Mouse (Mus musculus) G1E (cell line): ENCODE measurements around the gene Pipox. TPM values are rescaled to one million over a fixed set of nuclear protein-coding genes. Genes with fewer than 3 reads are reported as not detected.

ENCODE experiments used
- ATAC-seq: 2 replicates; pipeline ENCODE4 v1.8.0; 2016; ENCODE audit warnings: mild to moderate bottlenecking; ENCODE audit not compliant: insufficient number of reproducible peaks, poor library complexity, low FRiP score, severe bottlenecking; ENCODE audit errors: extremely low read depth
- DNase-seq: peaks from one replicate; pipeline ENCODE4 v3.0.0; 2012; ENCODE audit warnings: low spot score
- H3K27me3 ChIP-seq: 2 replicates; pipeline ENCODE4 v1.6.1; 2012; ENCODE audit warnings: mild to moderate bottlenecking, low read length, inconsistent platforms; ENCODE audit not compliant: insufficient read depth
- H3K36me3 ChIP-seq: replicated peaks from 2 replicates; pipeline ENCODE3; 2012; ENCODE audit warnings: mild to moderate bottlenecking, inconsistent platforms
- H3K4me1 ChIP-seq: 2 replicates; pipeline ENCODE4 v1.6.1; 2012; ENCODE audit warnings: low read depth, low read length, inconsistent platforms, mixed read lengths; ENCODE audit not compliant: insufficient read depth
- H3K4me3 ChIP-seq: 2 replicates; pipeline ENCODE4 v1.5.1; 2012; ENCODE audit warnings: low read depth, mild to moderate bottlenecking, inconsistent platforms, low read length, moderate library complexity, mixed read lengths
- H3K9me3 ChIP-seq: replicated peaks from 2 replicates; pipeline ENCODE4 v1.6.1; 2012; ENCODE audit warnings: inconsistent platforms
- CTCF ChIP-seq: IDR thresholded peaks from 2 replicates; pipeline ENCODE4 v1.5.1; 2012; ENCODE audit warnings: low read depth, low read length, inconsistent platforms, mixed read lengths
- GATA1 ChIP-seq: IDR thresholded peaks from 2 replicates; pipeline ENCODE4 v1.6.1; 2012; ENCODE audit warnings: borderline replicate concordance, low read length, inconsistent platforms, mixed read lengths
- GATA2 ChIP-seq: IDR thresholded peaks from 2 replicates; pipeline ENCODE4 v1.6.1; 2012; ENCODE audit warnings: low read depth, low read length, inconsistent platforms, borderline replicate concordance
- POLR2AphosphoS5 ChIP-seq: IDR thresholded peaks from 2 replicates; pipeline ENCODE4 v1.6.1; 2012; ENCODE audit warnings: low read depth, low read length, inconsistent platforms; ENCODE audit not compliant: insufficient replicate concordance
- TAL1 ChIP-seq: conservative IDR thresholded peaks from 2 replicates; pipeline ENCODE4 v1.6.1; 2012; ENCODE audit warnings: low read depth, low read length, inconsistent platforms, mixed read lengths
- polyA plus RNA-seq: library from polyadenylated mRNA; stranded (reverse); fragments of >175 nt; gene quantifications from 2 replicates; pipeline ENCODE4 v1.2.3, GENCODE M21; 2012
- total RNA-seq, 2 experiments: library from RNA; stranded (forward) in 1 of 2; stranded (reverse) in 1 of 2; fragments of 200-1000 nt in 1 of 2; fragments of >200 nt in 1 of 2; fragmentation: Nextera tagmentation in 1 of 2; gene quantifications; 2 replicates each; pipeline ENCODE4 v1.2.3; 2014 to 2017

Gene Pipox
- total and polyA plus RNA-seq, 3 experiments = not detected

DNA sequence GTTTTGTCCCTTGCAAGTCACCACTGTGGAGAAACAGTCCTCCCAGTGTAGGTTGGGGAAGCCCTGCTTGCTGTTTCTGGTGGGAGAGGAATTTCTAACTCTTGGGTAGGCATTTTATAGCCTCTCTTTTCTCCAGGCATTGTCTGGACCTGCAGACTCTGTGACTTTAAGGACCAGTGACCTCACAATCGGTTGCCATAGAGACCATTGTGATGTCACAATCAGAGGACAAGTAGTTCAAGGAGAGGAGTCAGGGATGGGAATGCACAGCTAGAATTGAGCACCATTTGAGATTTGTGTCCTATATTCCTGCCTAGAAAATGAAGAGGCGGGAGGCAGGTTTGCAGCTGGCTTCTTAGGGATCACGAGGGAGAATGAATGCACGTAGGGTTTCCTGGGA, 29.4 kb upstream of the Pipox start:
- DNase-seq (no peak), ATAC-seq (no peak)
- Histone ChIP-seq H3K9me3 (no peaks in the 10 kb centered on the region), H3K4me1 (no peaks in the 10 kb centered on the region), H3K27me3 (peaks cover 65% of the 10 kb centered on the region), H3K4me3 (no peak overlapping the region), H3K36me3 (no peaks in the 10 kb centered on the region)
- TF ChIP-seq CTCF = no peak
- no peak for TF ChIP-seq POLR2AphosphoS5
- no peak for TF ChIP-seq GATA2
- TF ChIP-seq GATA1 = no peak
- TF ChIP-seq TAL1 = no peak

DNA sequence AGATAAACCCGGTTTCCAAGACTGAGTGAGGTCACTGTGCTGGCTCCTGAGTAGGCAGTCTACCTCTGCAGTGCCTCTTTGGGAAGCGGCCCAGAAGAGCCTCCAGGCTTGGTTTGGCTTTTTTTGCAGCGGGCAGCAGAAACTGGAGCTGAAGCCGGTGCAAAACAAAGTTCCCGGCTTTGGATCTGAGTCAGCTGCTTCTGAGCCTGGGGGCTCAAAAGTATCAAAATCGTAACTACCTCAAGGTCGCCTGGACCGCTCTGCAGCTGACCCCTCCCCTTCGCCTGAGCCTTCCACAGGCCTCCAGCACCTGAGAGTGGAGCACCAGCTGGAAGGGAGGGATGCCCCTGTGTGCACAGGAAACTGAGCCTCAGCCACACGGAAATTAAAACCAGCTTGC, 23.3 kb upstream of the Pipox start:
- H3K4me1 ChIP-seq = no peaks in the 10 kb centered on the region
- H3K9me3 ChIP-seq = no peaks in the 10 kb centered on the region
- no peak for DNase-seq
- no peak overlapping the region for H3K4me3 ChIP-seq
- TF ChIP-seq GATA2 (no peak), TAL1 (no peak), CTCF (no peak), GATA1 (no peak), POLR2AphosphoS5 (no peak)
- H3K36me3 ChIP-seq = no peaks in the 10 kb centered on the region
- peaks cover 77% of the 10 kb centered on the region for H3K27me3 ChIP-seq
- no peak for ATAC-seq

DNA sequence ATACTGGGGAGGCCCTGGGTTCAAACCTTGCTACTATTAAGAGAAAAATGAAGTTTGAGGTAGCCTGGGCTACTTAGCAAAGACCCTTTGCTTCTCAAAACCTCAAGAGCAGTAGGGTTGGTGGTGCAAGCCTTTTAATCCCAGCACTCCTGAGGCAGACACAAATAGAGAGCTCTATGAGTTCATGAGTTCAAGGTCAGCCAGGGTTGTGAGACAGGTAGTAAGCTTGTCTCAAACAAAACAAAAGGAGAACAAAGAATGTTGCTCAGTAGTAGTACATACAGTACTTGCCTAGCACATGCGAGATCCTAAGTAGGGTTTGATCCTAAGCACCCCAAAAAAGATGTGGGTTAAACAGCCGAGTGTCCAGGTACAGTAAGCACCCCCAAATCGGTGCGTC, 22.8 kb upstream of the Pipox start:
- TF ChIP-seq GATA2 (no peak), GATA1 (no peak), POLR2AphosphoS5 (no peak)
- ATAC-seq (no peak), DNase-seq (no peak)
- H3K27me3 ChIP-seq = peaks cover 73% of the 10 kb centered on the region
- no peaks in the 10 kb centered on the region for H3K9me3 ChIP-seq
- H3K4me3 ChIP-seq = no peak overlapping the region
- H3K4me1 ChIP-seq = no peaks in the 10 kb centered on the region
- no peaks in the 10 kb centered on the region for H3K36me3 ChIP-seq

DNA sequence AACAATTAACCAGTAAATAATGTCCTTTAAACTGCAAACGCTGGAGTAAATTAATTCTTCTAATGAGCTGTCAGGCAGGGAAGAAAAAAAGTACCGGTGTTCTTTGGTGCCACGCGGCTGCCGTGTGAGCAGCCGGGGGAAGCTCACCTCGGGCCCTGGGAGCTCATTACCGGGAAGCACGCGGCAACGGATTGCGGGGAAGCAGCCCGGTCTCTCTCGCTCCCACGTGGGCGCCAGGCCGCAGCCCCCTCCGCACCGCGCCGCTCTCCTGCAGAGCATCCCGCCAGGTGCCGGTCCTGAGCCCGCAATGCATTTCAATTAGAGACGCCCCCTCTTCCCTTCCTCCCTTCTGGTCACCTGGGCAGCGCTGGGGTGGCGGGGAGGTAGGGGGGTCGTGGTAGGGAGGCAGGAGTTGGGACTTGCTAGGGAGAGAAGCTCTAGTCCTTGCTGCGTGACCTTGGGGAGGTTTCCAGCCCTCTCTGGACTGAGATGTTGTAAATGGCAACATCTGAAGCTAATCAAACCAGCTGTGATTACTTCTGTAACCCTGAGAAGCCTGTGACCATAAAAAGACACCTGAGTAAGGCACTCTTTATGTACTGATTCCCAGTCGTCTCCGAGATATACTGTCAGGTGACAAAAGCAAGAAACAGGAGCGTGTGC, 20.8 kb upstream of the Pipox start:
- no peak for ATAC-seq
- H3K27me3 ChIP-seq = peaks cover 57% of the 10 kb centered on the region

DNA sequence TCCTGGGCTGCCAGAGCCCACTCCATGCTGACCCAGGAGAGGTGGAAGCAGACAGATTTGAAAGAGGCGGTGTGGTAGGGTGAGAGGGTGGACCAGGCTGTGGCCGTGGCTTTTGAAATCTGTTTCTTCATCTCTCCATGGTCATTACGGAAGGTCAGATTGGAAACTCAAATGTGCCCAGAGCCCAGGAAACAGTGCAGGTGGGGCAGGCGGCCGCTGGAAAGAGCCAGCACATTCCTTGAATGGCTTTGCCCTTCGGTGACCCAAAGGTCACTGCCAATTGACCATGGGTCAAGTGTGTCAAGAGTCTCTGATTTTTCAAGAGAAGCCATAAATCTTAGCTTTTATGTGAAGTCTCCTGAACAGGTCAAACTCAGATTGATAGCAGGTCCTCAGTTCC, 19.6 kb upstream of the Pipox start:
- ATAC-seq (no peak), DNase-seq (no peak)
- no peaks in the 10 kb centered on the region for H3K36me3 ChIP-seq
- H3K4me1 ChIP-seq = no peaks in the 10 kb centered on the region
- no peak for TF ChIP-seq CTCF
- no peak for TF ChIP-seq GATA1
- no peak for TF ChIP-seq POLR2AphosphoS5
- TF ChIP-seq TAL1 = no peak
- no peak for TF ChIP-seq GATA2
- no peak overlapping the region for H3K4me3 ChIP-seq
- peaks cover 58% of the 10 kb centered on the region for H3K27me3 ChIP-seq
- H3K9me3 ChIP-seq = no peaks in the 10 kb centered on the region

More for the DNA sequence above, 20.8 kb upstream of the Pipox start:
- Histone ChIP-seq H3K9me3 (no peaks in the 10 kb centered on the region), H3K4me3 (no peak overlapping the region), H3K36me3 (no peaks in the 10 kb centered on the region), H3K4me1 (no peaks in the 10 kb centered on the region)
- TF ChIP-seq POLR2AphosphoS5 = no peak
- TF ChIP-seq GATA1 = no peak
- no peak for TF ChIP-seq GATA2
- TF ChIP-seq TAL1 = no peak
- TF ChIP-seq CTCF = no peak
- DNase-seq = no peak

DNA sequence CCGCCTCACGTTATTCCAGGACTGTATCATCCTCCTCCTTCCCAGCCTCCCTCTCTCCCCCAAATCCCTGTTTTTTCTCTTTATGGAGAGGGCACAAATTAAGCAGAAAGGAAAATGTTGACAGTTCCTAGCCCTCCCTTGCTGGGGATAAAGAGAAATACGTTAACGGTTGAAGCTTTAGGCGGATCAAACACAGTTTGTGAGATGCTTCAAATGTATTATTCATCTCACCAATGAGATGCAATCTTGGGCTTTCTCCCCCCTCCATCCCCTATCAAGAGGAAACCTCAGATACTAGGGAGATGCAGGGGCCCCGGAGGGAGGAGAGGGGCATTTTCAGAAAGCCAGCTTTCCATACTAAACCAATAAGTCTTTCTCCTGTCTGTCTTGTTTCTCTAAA, 15.9 kb upstream of the Pipox start:
- H3K4me1 ChIP-seq = no peaks in the 10 kb centered on the region
- no peaks in the 10 kb centered on the region for H3K9me3 ChIP-seq
- no peak for DNase-seq
- no peak overlapping the region for H3K4me3 ChIP-seq
- ATAC-seq = no peak
- no peaks in the 10 kb centered on the region for H3K36me3 ChIP-seq
- H3K27me3 ChIP-seq = peaks cover 46% of the 10 kb centered on the region
- TF ChIP-seq GATA2 = no peak
- TF ChIP-seq TAL1 = no peak
- no peak for TF ChIP-seq POLR2AphosphoS5
- no peak for TF ChIP-seq CTCF
- no peak for TF ChIP-seq GATA1
